Mouse (Mus musculus): ENCODE results near the gene Lypd6b.

DNA sequence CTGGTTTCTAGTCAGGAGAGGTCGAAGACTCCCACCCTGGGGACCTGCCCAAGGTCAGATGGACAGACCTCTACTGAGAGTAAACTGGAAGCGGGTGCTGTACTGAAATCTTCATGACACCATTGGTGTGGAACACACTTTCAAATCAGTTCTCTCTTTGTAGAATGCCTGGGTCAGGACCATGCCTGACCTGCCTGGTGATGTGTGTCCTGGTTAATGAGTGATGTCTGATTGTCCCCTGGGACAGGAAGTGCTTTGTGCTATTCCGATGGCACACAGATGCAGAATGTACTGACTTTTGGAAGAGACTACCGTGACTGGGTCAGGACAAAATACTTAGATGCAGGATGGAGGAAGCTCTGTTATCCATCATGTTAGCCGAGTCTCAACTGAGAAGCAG, 17.0 kb upstream of the Lypd6b start:
- no peak for TF ChIP-seq POLR2A (IDR thresholded peaks at IDR 0.05; ENCODE audit: low read depth, low read length)
- no peak for TF ChIP-seq CTCF (IDR thresholded peaks at IDR 0.05; ENCODE audit: borderline replicate concordance, insufficient read depth, low read length)
